Mouse (Mus musculus) limb, embryonic 12.5 days (tissue): ENCODE measurements around the gene Rapgef5. TPM values are rescaled to one million over a fixed set of nuclear protein-coding genes. Genes with fewer than 3 reads are reported as not detected.

ENCODE experiments used
- ATAC-seq: fragments of 200-750 bp; cut with Nextera tagmentation; 2 replicates; pipeline ENCODE4 v1.8.0; 2017; ENCODE audit warnings: low read depth, moderate TSS enrichment; ENCODE audit not compliant: insufficient number of reproducible peaks, insufficient read depth, low FRiP score, low TSS enrichment
- H3K27ac ChIP-seq: fragments of 300-500 bp; sonication (generic); 2 replicates; pipeline ENCODE4 v1.5.1; 2016; ENCODE audit warnings: mild to moderate bottlenecking, moderate library complexity
- H3K27me3 ChIP-seq: fragments of 300-500 bp; sonication (generic); 2 replicates; pipeline ENCODE4 v1.6.1; 2016; ENCODE audit warnings: mild to moderate bottlenecking, moderate library complexity
- H3K36me3 ChIP-seq: fragments of 300-500 bp; sonication (generic); 2 replicates; pipeline ENCODE4 v1.6.1; 2016; ENCODE audit warnings: mild to moderate bottlenecking, moderate library complexity
- H3K4me1 ChIP-seq: fragments of 300-500 bp; sonication (generic); replicated peaks from 2 replicates; pipeline ENCODE4 v1.6.1; 2016
- H3K4me2 ChIP-seq: fragments of 300-500 bp; sonication (generic); 2 replicates; pipeline ENCODE4 v1.6.1; 2016; ENCODE audit warnings: mild to moderate bottlenecking, moderate library complexity
- H3K4me3 ChIP-seq: fragments of 300-500 bp; sonication (generic); replicated peaks from 2 replicates; pipeline ENCODE4 v1.5.1; 2016; ENCODE audit warnings: mild to moderate bottlenecking
- H3K9ac ChIP-seq: fragments of 300-500 bp; sonication (generic); replicated peaks from 2 replicates; pipeline ENCODE4 v1.6.1; 2016; ENCODE audit warnings: mild to moderate bottlenecking, moderate library complexity
- H3K9me3 ChIP-seq: fragments of 300-500 bp; sonication (generic); 2 replicates; pipeline ENCODE4 v1.6.1; 2016; ENCODE audit warnings: mild to moderate bottlenecking, moderate library complexity
- WGBS: fragments of 180-500 bp; shearing (Covaris S2); methylation state at CpG from one replicate; pipeline ENCODE4 v1.1.7; 2016; 5-methylcytosine and 5-hydroxymethylcytosine counted together
- polyA plus RNA-seq: library from polyadenylated mRNA; unstranded; fragments of >200 nt; fragmentation: Nextera tagmentation; extraction: Ambion mirVana; gene quantifications from 2 replicates; pipeline ENCODE4 v1.2.1, GENCODE M21; 2016

Rapgef5 gene
- polyA plus RNA-seq, 1 experiment from 2014 or later = 8.0 TPM

- Histone ChIP-seq H3K4me3 (no peak overlapping the region), H3K4me1 (peaks cover 1% of the 10 kb centered on the region), H3K27ac (no peak overlapping the region), H3K4me2 (no peak overlapping the region), H3K36me3 (no peaks in the 10 kb centered on the region), H3K9me3 (no peaks in the 10 kb centered on the region), H3K9ac (no peak overlapping the region), H3K27me3 (no peaks in the 10 kb centered on the region)
- no peak for ATAC-seq
- 69% methylated on average over 3 of the region's 3 CpGs for WGBS
Measured at GRCm38 (mm10) chr12:117678916-117679315, 162.6 kb downstream of the Rapgef5 start.

- Histone ChIP-seq H3K27me3 (0 out of 2 replicates have a peak, but pooled peaks cover 2% of the 10 kb centered on the region), H3K4me2 (no peak overlapping the region), H3K9me3 (no peaks in the 10 kb centered on the region), H3K27ac (no peak overlapping the region), H3K4me1 (peaks cover 6% of the 10 kb centered on the region), H3K9ac (no peak overlapping the region), H3K36me3 (no peaks in the 10 kb centered on the region), H3K4me3 (no peak overlapping the region)
- 61% methylated on average over 4 of the region's 4 CpGs for WGBS
- ATAC-seq = no peak
Measured at GRCm38 (mm10) chr12:117679795-117680194, 163.5 kb downstream of the Rapgef5 start.

GRCm38 (mm10) chr12:117681273-117681672 is 165.0 kb downstream of the Rapgef5 start:
- ATAC-seq = no peak
- H3K4me1 ChIP-seq = peaks cover 6% of the 10 kb centered on the region
- no peaks in the 10 kb centered on the region for H3K9me3 ChIP-seq
- 0 out of 2 replicates have a peak, but pooled peaks cover 3% of the 10 kb centered on the region for H3K27me3 ChIP-seq
- H3K4me2 ChIP-seq = no peak overlapping the region
- 85% methylated on average over 4 of the region's 4 CpGs for WGBS
- H3K36me3 ChIP-seq = no peaks in the 10 kb centered on the region
- no peak overlapping the region for H3K9ac ChIP-seq
- H3K4me3 ChIP-seq = no peak overlapping the region
- no peak overlapping the region for H3K27ac ChIP-seq

- WGBS = 66% methylated on average over 2 of the region's 2 CpGs
- H3K36me3 ChIP-seq = no peaks in the 10 kb centered on the region
- peaks cover 9% of the 10 kb centered on the region for H3K4me1 ChIP-seq
- H3K27ac ChIP-seq = no peak overlapping the region
- no peak overlapping the region for H3K4me3 ChIP-seq
- no peak overlapping the region for H3K4me2 ChIP-seq
- ATAC-seq = no peak
- H3K9me3 ChIP-seq = no peaks in the 10 kb centered on the region
- H3K27me3 ChIP-seq = 0 out of 2 replicates have a peak, but pooled peaks cover 3% of the 10 kb centered on the region
- H3K9ac ChIP-seq = no peak overlapping the region
Measured at GRCm38 (mm10) chr12:117683377-117683776, 167.1 kb downstream of the Rapgef5 start.

GRCm38 (mm10) chr12:117683984-117684383 is 167.7 kb downstream of the Rapgef5 start:
- 19% methylated on average over 3 of the region's 3 CpGs for WGBS
- ATAC-seq = no peak
- no peak overlapping the region for H3K4me2 ChIP-seq
- 0 out of 2 replicates have a peak, but pooled peaks cover 3% of the 10 kb centered on the region for H3K27me3 ChIP-seq
- H3K36me3 ChIP-seq = no peaks in the 10 kb centered on the region
- no peak overlapping the region for H3K9ac ChIP-seq
- H3K4me1 ChIP-seq = peaks cover 13% of the 10 kb centered on the region
- H3K4me3 ChIP-seq = no peak overlapping the region
- H3K9me3 ChIP-seq = no peaks in the 10 kb centered on the region
- H3K27ac ChIP-seq = no peak overlapping the region

- no peaks in the 10 kb centered on the region for H3K36me3 ChIP-seq
- no peak overlapping the region for H3K9ac ChIP-seq
- ATAC-seq = no peak
- H3K4me2 ChIP-seq = no peak overlapping the region
- no peak overlapping the region for H3K27ac ChIP-seq
- no peaks in the 10 kb centered on the region for H3K9me3 ChIP-seq
- 28% methylated on average over 3 of the region's 3 CpGs for WGBS
- peaks cover 21% of the 10 kb centered on the region for H3K4me1 ChIP-seq
- 0 out of 2 replicates have a peak, but pooled peaks cover 3% of the 10 kb centered on the region for H3K27me3 ChIP-seq
- no peak overlapping the region for H3K4me3 ChIP-seq
Measured at GRCm38 (mm10) chr12:117684788-117685187, 168.5 kb downstream of the Rapgef5 start.

- Histone ChIP-seq H3K4me3 (no peak overlapping the region), H3K4me1 (peaks cover 23% of the 10 kb centered on the region), H3K9ac (no peak overlapping the region), H3K27me3 (0 out of 2 replicates have a peak, but pooled peaks cover 3% of the 10 kb centered on the region), H3K9me3 (no peaks in the 10 kb centered on the region), H3K27ac (no peak overlapping the region), H3K4me2 (no peak overlapping the region), H3K36me3 (no peaks in the 10 kb centered on the region)
- no peak for ATAC-seq
Measured at GRCm38 (mm10) chr12:117685336-117685735, 169.1 kb downstream of the Rapgef5 start.

- ATAC-seq = no peak
- H3K27ac ChIP-seq = no peak overlapping the region
- H3K4me3 ChIP-seq = no peak overlapping the region
- H3K27me3 ChIP-seq = 0 out of 2 replicates have a peak, but pooled peaks cover 3% of the 10 kb centered on the region
- H3K9me3 ChIP-seq = no peaks in the 10 kb centered on the region
- 64% methylated on average over 2 of the region's 3 CpGs for WGBS
- no peaks in the 10 kb centered on the region for H3K36me3 ChIP-seq
- no peak overlapping the region for H3K4me2 ChIP-seq
- no peak overlapping the region for H3K9ac ChIP-seq
- peaks cover 23% of the 10 kb centered on the region for H3K4me1 ChIP-seq
Measured at GRCm38 (mm10) chr12:117686732-117687131, 170.5 kb downstream of the Rapgef5 start.

- peak overlapping the region; percentile 67 for H3K4me2 ChIP-seq
- 3% methylated on average over 32 of the region's 32 CpGs for WGBS
- H3K27ac ChIP-seq = peak overlapping the region; percentile 47; the same call in 1 of the 2 replicates
- H3K4me1 ChIP-seq = peaks cover 30% of the 10 kb centered on the region
- ATAC-seq = peak; percentile 91
- peak overlapping the region; percentile 43 for H3K4me3 ChIP-seq
- H3K9me3 ChIP-seq = no peaks in the 10 kb centered on the region
- peak overlapping the region; percentile 50 for H3K9ac ChIP-seq
- H3K36me3 ChIP-seq = no peaks in the 10 kb centered on the region
- 0 out of 2 replicates have a peak, but pooled peaks cover 3% of the 10 kb centered on the region for H3K27me3 ChIP-seq
Measured at GRCm38 (mm10) chr12:117688655-117689548, 172.6 kb downstream of the Rapgef5 start.

GRCm38 (mm10) chr12:117691336-117691735 is 175.1 kb downstream of the Rapgef5 start:
- H3K4me3 ChIP-seq = no peak overlapping the region
- H3K36me3 ChIP-seq = no peaks in the 10 kb centered on the region
- ATAC-seq = no peak
- no peak overlapping the region for H3K9ac ChIP-seq
- no peaks in the 10 kb centered on the region for H3K9me3 ChIP-seq
- H3K27ac ChIP-seq = no peak overlapping the region
- peaks cover 25% of the 10 kb centered on the region for H3K4me1 ChIP-seq
- 73% methylated on average over 5 of the region's 5 CpGs for WGBS
- no peaks in the 10 kb centered on the region for H3K27me3 ChIP-seq
- H3K4me2 ChIP-seq = no peak overlapping the region

- peaks cover 25% of the 10 kb centered on the region for H3K4me1 ChIP-seq
- no peak overlapping the region for H3K4me3 ChIP-seq
- H3K27ac ChIP-seq = no peak overlapping the region
- no peak for ATAC-seq
- H3K27me3 ChIP-seq = no peaks in the 10 kb centered on the region
- no peaks in the 10 kb centered on the region for H3K36me3 ChIP-seq
- H3K4me2 ChIP-seq = no peak overlapping the region
- H3K9me3 ChIP-seq = no peaks in the 10 kb centered on the region
- H3K9ac ChIP-seq = no peak overlapping the region
- 15% methylated on average over 1 of the region's 1 CpGs for WGBS
Measured at GRCm38 (mm10) chr12:117692775-117693174, 176.5 kb downstream of the Rapgef5 start.
